Mouse (Mus musculus) hindbrain, embryonic 14.5 days (tissue): ENCODE measurements around the gene Faap24. TPM values are rescaled to one million over a fixed set of nuclear protein-coding genes. Genes with fewer than 3 reads are reported as not detected.

Source experiments
- ATAC-seq: fragments of 200-750 bp; cut with Nextera tagmentation; 2 replicates; pipeline ENCODE4 v1.8.0; 2017; ENCODE audit warnings: moderate number of reproducible peaks, mild to moderate bottlenecking, moderate TSS enrichment, moderate library complexity; ENCODE audit not compliant: low FRiP score
- DNase-seq: peaks from one replicate; pipeline ENCODE4 v3.0.0-alpha.2; 2015; ENCODE audit warnings: low spot score
- H3K27ac ChIP-seq: fragments of 300-500 bp; sonication (generic); 2 replicates; pipeline ENCODE4 v1.5.1; 2014; ENCODE audit warnings: mild to moderate bottlenecking, moderate library complexity
- H3K27me3 ChIP-seq: fragments of 300-500 bp; sonication (generic); 2 replicates; pipeline ENCODE4 v1.6.1; 2014; ENCODE audit warnings: mild to moderate bottlenecking, low read length, mixed read lengths; ENCODE audit not compliant: control insufficient read depth, insufficient read depth
- H3K36me3 ChIP-seq: fragments of 300-500 bp; sonication (generic); replicated peaks from 2 replicates; pipeline ENCODE4 v1.6.1; 2014; ENCODE audit not compliant: control insufficient read depth, insufficient read depth
- H3K4me1 ChIP-seq: fragments of 300-500 bp; sonication (generic); replicated peaks from 2 replicates; pipeline ENCODE4 v1.6.1; 2014; ENCODE audit warnings: antibody characterized with exemption, low read length, mixed read lengths; ENCODE audit not compliant: control insufficient read depth, insufficient read depth
- H3K4me2 ChIP-seq: fragments of 300-500 bp; sonication (generic); replicated peaks from 2 replicates; pipeline ENCODE4 v1.6.1; 2014; ENCODE audit warnings: mild to moderate bottlenecking, moderate library complexity
- H3K4me3 ChIP-seq: fragments of 300-500 bp; sonication (generic); replicated peaks from 2 replicates; pipeline ENCODE4 v1.5.1; 2014; ENCODE audit warnings: mild to moderate bottlenecking, low read length
- H3K9ac ChIP-seq: fragments of 300-500 bp; sonication (generic); 2 replicates; pipeline ENCODE4 v1.6.1; 2014
- H3K9me3 ChIP-seq: fragments of 300-500 bp; sonication (generic); 2 replicates; pipeline ENCODE4 v1.6.1; 2016; ENCODE audit warnings: low read length; ENCODE audit not compliant: control insufficient read depth
- WGBS: fragments of 180-500 bp; shearing (Covaris S2); extraction: QIAGEN DNeasy Blood & Tissue Kit; methylation state at CpG from one replicate; pipeline ENCODE4 v1.1.7; 2014; 5-methylcytosine and 5-hydroxymethylcytosine counted together
- polyA plus RNA-seq: library from polyadenylated mRNA; unstranded; fragments of >200 nt; fragmentation: Nextera tagmentation; extraction: Ambion mirVana; gene quantifications from 2 replicates; pipeline ENCODE4 v1.2.1, GENCODE M21; 2014

Gene Faap24
- polyA plus RNA-seq, 1 experiment from 2014 or later: 17.5 TPM

DNA sequence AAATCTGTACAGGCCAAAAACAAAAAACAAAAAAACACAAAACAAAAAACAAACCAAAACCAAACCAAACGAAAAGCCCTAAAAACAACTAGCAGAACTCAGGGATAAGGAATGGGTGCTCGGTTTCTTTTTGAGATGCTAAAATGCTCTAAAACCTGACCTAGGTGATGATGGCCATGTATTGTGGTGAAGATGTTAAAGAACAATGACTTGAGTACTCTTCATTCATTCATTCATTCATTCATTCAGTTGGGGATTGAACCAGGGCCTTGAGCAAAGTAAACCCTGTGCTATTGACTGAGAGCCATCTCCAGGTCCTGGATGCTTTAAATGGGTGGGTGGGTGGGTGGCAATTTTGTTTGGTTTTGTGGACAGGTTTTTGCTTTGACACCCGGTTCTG is 45.5 kb downstream of the Faap24 start:
- no peaks in the 10 kb centered on the region for H3K9me3 ChIP-seq
- H3K27ac ChIP-seq: no peak overlapping the region
- DNase-seq (no peak), ATAC-seq (no peak)
- H3K4me1 ChIP-seq: no peaks in the 10 kb centered on the region
- no peaks in the 10 kb centered on the region for H3K27me3 ChIP-seq
- H3K4me3 ChIP-seq: no peak overlapping the region
- no peak overlapping the region for H3K4me2 ChIP-seq
- no peaks in the 10 kb centered on the region for H3K36me3 ChIP-seq
- H3K9ac ChIP-seq: no peak overlapping the region
- 92% methylated on average over 3 of the region's 3 CpGs for WGBS

DNA sequence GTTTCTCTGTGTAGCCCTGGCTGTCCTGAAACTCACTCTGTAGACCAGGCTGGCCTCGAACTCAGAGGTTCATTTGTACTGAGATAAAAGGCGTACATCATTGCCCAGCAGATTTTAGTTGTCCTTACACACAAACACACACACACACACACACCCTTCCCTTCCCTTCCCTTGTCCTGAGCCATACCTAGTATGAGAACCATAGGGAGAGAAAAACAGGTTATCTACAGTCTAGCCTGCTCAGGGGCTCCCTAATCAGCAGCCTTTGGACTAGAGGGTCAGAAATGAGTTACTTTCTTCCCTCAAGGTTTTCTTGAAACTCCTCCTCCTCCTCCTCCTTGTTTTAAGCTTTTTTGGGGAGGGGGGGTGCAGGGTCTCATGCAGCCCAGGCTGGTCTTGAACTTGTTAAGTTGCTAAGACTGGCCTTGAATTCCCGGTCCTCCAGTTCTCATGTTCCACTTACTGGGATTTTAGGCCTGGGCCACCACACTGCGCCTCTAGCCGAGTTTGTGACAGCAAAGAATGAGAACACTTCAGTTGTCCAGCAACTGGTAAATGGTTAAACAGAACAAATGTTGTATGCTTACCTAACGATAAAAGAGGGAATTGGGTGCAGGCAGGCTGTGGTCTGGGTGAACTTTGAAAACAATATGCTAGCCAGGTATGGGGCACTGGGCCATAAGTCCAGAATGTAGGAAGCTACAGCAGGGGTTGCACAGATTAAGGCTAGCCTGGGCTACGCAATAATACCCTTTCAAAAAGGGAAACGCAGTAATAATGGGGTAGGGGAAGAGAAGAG is 46.6 kb downstream of the Faap24 start:
- Histone ChIP-seq H3K4me1 (no peaks in the 10 kb centered on the region), H3K27ac (no peak overlapping the region), H3K9ac (no peak overlapping the region), H3K27me3 (no peaks in the 10 kb centered on the region), H3K4me3 (no peak overlapping the region), H3K9me3 (no peaks in the 10 kb centered on the region), H3K36me3 (no peaks in the 10 kb centered on the region), H3K4me2 (no peak overlapping the region)
- WGBS: 93% methylated on average over 8 of the region's 8 CpGs
- DNase-seq: no peak
- no peak for ATAC-seq

DNA sequence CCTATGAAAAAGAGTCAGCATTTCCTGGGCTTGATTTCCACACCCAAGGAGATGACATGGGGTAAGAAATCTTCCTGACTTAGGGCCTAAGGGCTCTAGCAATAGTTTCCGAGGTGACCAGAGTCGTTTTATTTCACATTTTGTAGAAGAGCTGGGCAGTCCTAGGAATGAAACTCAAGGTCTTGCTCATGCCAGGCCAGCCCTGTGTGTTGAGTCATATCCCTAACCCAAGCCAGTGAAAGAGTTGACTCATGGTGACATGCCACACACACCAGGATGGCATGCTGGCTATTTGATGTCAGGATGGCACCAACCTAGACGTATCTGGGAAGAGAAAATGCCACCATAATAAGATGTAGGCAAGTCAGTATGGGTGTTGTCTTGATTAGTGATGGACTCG is 47.6 kb downstream of the Faap24 start:
- no peak for DNase-seq
- H3K9ac ChIP-seq: no peak overlapping the region
- H3K27me3 ChIP-seq: no peaks in the 10 kb centered on the region
- H3K27ac ChIP-seq: no peak overlapping the region
- no peak overlapping the region for H3K4me3 ChIP-seq
- H3K4me2 ChIP-seq: no peak overlapping the region
- no peaks in the 10 kb centered on the region for H3K36me3 ChIP-seq
- no peaks in the 10 kb centered on the region for H3K4me1 ChIP-seq
- no peak for ATAC-seq
- H3K9me3 ChIP-seq: no peaks in the 10 kb centered on the region
- WGBS: 91% methylated on average over 4 of the region's 4 CpGs

- H3K4me2 ChIP-seq: no peak overlapping the region
- WGBS: 84% methylated on average over 17 of the region's 18 CpGs
- H3K4me1 ChIP-seq: no peaks in the 10 kb centered on the region
- H3K27ac ChIP-seq: no peak overlapping the region
- DNase-seq (no peak), ATAC-seq (no peak)
- no peaks in the 10 kb centered on the region for H3K27me3 ChIP-seq
- no peak overlapping the region for H3K4me3 ChIP-seq
- H3K9me3 ChIP-seq: no peaks in the 10 kb centered on the region
- H3K36me3 ChIP-seq: no peaks in the 10 kb centered on the region
- H3K9ac ChIP-seq: no peak overlapping the region
Measured at GRCm38 (mm10) chr7:35347918-35348700, 48.5 kb downstream of the Faap24 start.

GRCm38 (mm10) chr7:35344785-35345330 is 51.8 kb downstream of the Faap24 start:
- no peak for ATAC-seq
- Histone ChIP-seq H3K9ac (no peak overlapping the region), H3K4me3 (no peak overlapping the region), H3K4me1 (no peaks in the 10 kb centered on the region), H3K27ac (no peak overlapping the region), H3K27me3 (no peaks in the 10 kb centered on the region), H3K9me3 (no peaks in the 10 kb centered on the region), H3K36me3 (no peaks in the 10 kb centered on the region), H3K4me2 (no peak overlapping the region)
- DNase-seq: no peak
- 96% methylated on average over 5 of the region's 5 CpGs for WGBS

DNA sequence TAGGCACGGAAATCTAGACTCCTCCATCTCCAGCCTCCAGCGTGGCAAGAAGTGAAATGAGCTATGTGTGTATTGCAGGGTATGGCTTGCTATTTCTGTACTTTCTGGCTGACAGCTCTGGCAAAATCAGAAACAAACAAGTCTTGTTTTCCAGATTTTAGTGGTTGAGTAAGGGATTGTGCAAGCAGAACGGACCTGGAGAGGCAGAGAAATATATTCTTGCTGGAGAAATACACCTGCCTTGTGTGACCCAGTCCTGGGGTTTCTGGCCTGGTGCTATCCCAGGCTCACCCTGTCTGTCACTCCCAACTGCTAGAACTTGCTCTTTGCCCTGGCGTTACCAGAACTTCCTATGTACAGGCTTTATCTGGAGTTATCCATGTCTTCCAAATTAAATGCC is 54.1 kb downstream of the Faap24 start:
- H3K4me3 ChIP-seq: no peak overlapping the region
- H3K9ac ChIP-seq: no peak overlapping the region
- DNase-seq: no peak
- H3K4me2 ChIP-seq: no peak overlapping the region
- no peak overlapping the region for H3K27ac ChIP-seq
- H3K4me1 ChIP-seq: no peaks in the 10 kb centered on the region
- WGBS: 86% methylated on average over 4 of the region's 4 CpGs
- H3K27me3 ChIP-seq: no peaks in the 10 kb centered on the region
- no peaks in the 10 kb centered on the region for H3K36me3 ChIP-seq
- H3K9me3 ChIP-seq: no peaks in the 10 kb centered on the region
- no peak for ATAC-seq

Other genes with a start within 250 kb of the Faap24 start
- gene Slc7a10, start 210.5 kb downstream of the Faap24 start, polyA plus RNA-seq: 18.7 and 21.2 TPM in 2 replicates
- 25.1 and 27.3 TPM in 2 replicates for gene Lrp3, start 181.3 kb downstream of the Faap24 start, polyA plus RNA-seq
- gene Gpatch1, start 78.4 kb downstream of the Faap24 start, polyA plus RNA-seq: 18.7 and 19.3 TPM in 2 replicates
- 3.8 and 4.2 TPM in 2 replicates for gene Rhpn2, start 62.7 kb downstream of the Faap24 start, polyA plus RNA-seq
- gene Cep89, start 199 bp upstream of the Faap24 start, polyA plus RNA-seq: 22.6 and 25.2 TPM in 2 replicates
- gene Slc7a9, start 52.0 kb upstream of the Faap24 start, polyA plus RNA-seq: 0.14 TPM in 1 of 2 replicates, not detected in the other
- gene Tdrd12, start 140.9 kb upstream of the Faap24 start, polyA plus RNA-seq: 0.53 and 0.59 TPM in 2 replicates
- 116 and 121 TPM in 2 replicates for gene Nudt19, start 159.5 kb upstream of the Faap24 start, polyA plus RNA-seq
- gene Rgs9bp, start 188.7 kb upstream of the Faap24 start, polyA plus RNA-seq: 0.04 and 0.17 TPM in 2 replicates
- 18.7 and 21.6 TPM in 2 replicates for gene Ankrd27, start 189.4 kb upstream of the Faap24 start, polyA plus RNA-seq